9 mouse cellular contexts compared by ENCODE assay signal in genomic region chr8:120324555-120324954, GRCm38 (mm10).
A peak's percentile ranks its signal among the peaks of the same experiment; 100 is the strongest.
DNase-seq lines count a peak whose midpoint lies in the region; ATAC-seq and TF ChIP-seq lines count a peak whose summit lies in the region.
"Had no signal": no experiment of that assay in that cellular context is flagged by ENCODE, and none has a peak within 500 bp of the region (broad histone marks: within the 10 kb centered on the region; RNA-seq: fewer than 3 reads in every experiment).

No protein-coding gene starts in this region.

- TF ChIP-seq EP300 in stomach, postnatal 0 days (optimal IDR thresholded peaks at IDR 0.05) = no peak

- H3K4me2 ChIP-seq in heart, embryonic 11.5 days = no peak overlapping the region
- no peak overlapping the region for H3K4me2 ChIP-seq in limb, embryonic 14.5 days (replicated peaks; ENCODE audit: low read depth, low read length, severe bottlenecking)
- H3K4me2 ChIP-seq in stomach, postnatal 0 days (replicated peaks; ENCODE audit: low read depth) = no peak overlapping the region

- WGBS in heart, embryonic 11.5 days (ENCODE audit: insufficient replicate concordance) = 40% methylated on average over 3 of the region's 3 CpGs
- 63% methylated on average over 3 of the region's 3 CpGs for WGBS in limb, embryonic 14.5 days
- 66% methylated on average over 3 of the region's 3 CpGs for WGBS in stomach, postnatal 0 days

- H3K27me3 ChIP-seq in heart, embryonic 11.5 days (ENCODE audit: control insufficient read depth, insufficient read depth, low read length) = no peaks in the 10 kb centered on the region
- no peaks in the 10 kb centered on the region for H3K27me3 ChIP-seq in limb, embryonic 14.5 days (ENCODE audit: control insufficient read depth, insufficient read depth, low read length)
- H3K27me3 ChIP-seq in stomach, postnatal 0 days (ENCODE audit: control insufficient read depth, insufficient read depth, low read length) = no peaks in the 10 kb centered on the region; the same call in 1 of the 2 replicates

- H3K27ac ChIP-seq in heart, embryonic 11.5 days (ENCODE audit: low read depth, low read length) = no peak overlapping the region
- H3K27ac ChIP-seq in limb, embryonic 14.5 days (replicated peaks; ENCODE audit: low read depth, low read length) = no peak overlapping the region
- H3K27ac ChIP-seq in stomach, postnatal 0 days (replicated peaks) = no peak overlapping the region

- peak; percentile 55 for DNase-seq in heart, adult 8-10 months (ENCODE audit: low spot score)
- peak; percentile 60 to 61 for DNase-seq in right cerebral cortex, postnatal 10 days (ENCODE audit: low spot score in 2 of 2)
- DNase-seq in right cerebral cortex, postnatal 14 days = no peak
- peak; percentile 37 for DNase-seq in limb, embryonic 14.5 days (ENCODE audit: low spot score)
- DNase-seq in stomach, postnatal 0 days (ENCODE audit: low spot score) = no peak
- no peak for DNase-seq in spleen, postnatal 10 days (ENCODE audit: low spot score in 2 of 2)
- no peak for DNase-seq in embryo, embryonic 9.5 days (ENCODE audit: extremely low spot score)

- H3K36me3 ChIP-seq in heart, embryonic 11.5 days (ENCODE audit: control insufficient read depth, insufficient read depth, low read length) = no peaks in the 10 kb centered on the region
- H3K36me3 ChIP-seq in limb, embryonic 14.5 days (ENCODE audit: control insufficient read depth, insufficient read depth, low read length) = no peaks in the 10 kb centered on the region
- H3K36me3 ChIP-seq in stomach, postnatal 0 days (ENCODE audit: control insufficient read depth, insufficient read depth, low read length) = no peaks in the 10 kb centered on the region

- H3K9ac ChIP-seq in heart, embryonic 11.5 days (ENCODE audit: low read depth, low read length) = no peak overlapping the region
- no peak overlapping the region for H3K9ac ChIP-seq in limb, embryonic 14.5 days (ENCODE audit: low read depth, low read length, severe bottlenecking)
- H3K9ac ChIP-seq in stomach, postnatal 0 days (ENCODE audit: low read length) = 0 out of 2 replicates have a peak overlapping the region, but pooled peaks have one; percentile 4

- H3K4me1 ChIP-seq in heart, embryonic 11.5 days (ENCODE audit: control insufficient read depth, insufficient read depth, low read length) = peaks cover 41% of the 10 kb centered on the region
- peaks cover 20% of the 10 kb centered on the region for H3K4me1 ChIP-seq in limb, embryonic 14.5 days (ENCODE audit: control insufficient read depth, insufficient read depth, low read length)
- 0 out of 2 replicates have a peak, but pooled peaks cover 7% of the 10 kb centered on the region for H3K4me1 ChIP-seq in stomach, postnatal 0 days (replicated peaks; ENCODE audit: control insufficient read depth, insufficient read depth)

- no peaks in the 10 kb centered on the region for H3K9me3 ChIP-seq in heart, embryonic 11.5 days (replicated peaks; ENCODE audit: control insufficient read depth, low read length)
- H3K9me3 ChIP-seq in limb, embryonic 14.5 days (ENCODE audit: control insufficient read depth, low read length) = no peaks in the 10 kb centered on the region
- no peaks in the 10 kb centered on the region for H3K9me3 ChIP-seq in stomach, postnatal 0 days (ENCODE audit: control insufficient read depth, low read length)

- H3K4me3 ChIP-seq in heart, embryonic 11.5 days (ENCODE audit: low read depth, low read length) = no peak overlapping the region
- H3K4me3 ChIP-seq in limb, embryonic 14.5 days (replicated peaks; ENCODE audit: low read length) = no peak overlapping the region
- no peak overlapping the region for H3K4me3 ChIP-seq in stomach, postnatal 0 days (ENCODE audit: low read depth, low read length)

- TF ChIP-seq CTCF in stomach, postnatal 0 days (IDR thresholded peaks at IDR 0.05; ENCODE audit: low read depth) = no peak

- TF ChIP-seq POLR2A in limb, embryonic 14.5 days (IDR thresholded peaks at IDR 0.05; ENCODE audit: borderline replicate concordance, extremely low read depth, insufficient read depth, insufficient read length) = no peak

- no peak for ATAC-seq in heart, embryonic 11.5 days (replicated peaks; ENCODE audit: insufficient number of reproducible peaks, low FRiP score, low TSS enrichment)
- no peak for ATAC-seq in limb, embryonic 14.5 days (ENCODE audit: low FRiP score, low read depth)
- ATAC-seq in stomach, postnatal 0 days (ENCODE audit: low FRiP score, low TSS enrichment) = no peak
- ATAC-seq: forebrain, embryonic 14.5 days had no signal

Comparison
In these comparisons a context has a peak if more than half of its experiments do, and no peak if none do; other contexts are left out.
1. DNase-seq: peak in heart, adult 8-10 months (single experiment), right cerebral cortex, postnatal 10 days (2 of 2) and limb, embryonic 14.5 days (single experiment); none in right cerebral cortex, postnatal 14 days (single experiment), stomach, postnatal 0 days (single experiment), spleen, postnatal 10 days (0 of 2) and embryo, embryonic 9.5 days (single experiment).